24 mouse cellular contexts compared by ENCODE assay signal in genomic region chr10:23203144-23203838, GRCm38 (mm10).
DNase-seq lines count a peak whose midpoint lies in the region; ATAC-seq and TF ChIP-seq lines count a peak whose summit lies in the region.
"Had no signal": no experiment of that assay in that cellular context is flagged by ENCODE, and none has a peak within 500 bp of the region (broad histone marks: within the 10 kb centered on the region; RNA-seq: fewer than 3 reads in every experiment).

No protein-coding gene starts in this region.

- no peak for TF ChIP-seq CTCF in forebrain, postnatal 0 days (IDR thresholded peaks at IDR 0.05; ENCODE audit: low read depth)

- ATAC-seq in forebrain, embryonic 15.5 days (replicated peaks), result peak; percentile 75
- peak; percentile 71 for ATAC-seq in forebrain, postnatal 0 days
- ATAC-seq: inflammation-experienced regulatory T-cells, adult 6 months; liver, postnatal 0 days; lung, postnatal 0 days; midbrain, embryonic 15.5 days had no signal

- H3K4me3 ChIP-seq in forebrain, embryonic 15.5 days, result no peak overlapping the region
- no peak overlapping the region for H3K4me3 ChIP-seq in forebrain, embryonic 10.5 days
- H3K4me3 ChIP-seq in embryonic facial prominence, embryonic 10.5 days, result no peak overlapping the region
- H3K4me3 ChIP-seq in forebrain, postnatal 0 days (ENCODE audit: low read depth, low read length), result no peak overlapping the region
- H3K4me3 ChIP-seq: heart, embryonic 15.5 days; limb, embryonic 12.5 days; midbrain, embryonic 15.5 days had no signal

- H3K27me3 ChIP-seq in forebrain, embryonic 15.5 days, result no peaks in the 10 kb centered on the region
- no peaks in the 10 kb centered on the region for H3K27me3 ChIP-seq in forebrain, embryonic 10.5 days (ENCODE audit: poor library complexity, severe bottlenecking)
- H3K27me3 ChIP-seq in embryonic facial prominence, embryonic 10.5 days (replicated peaks; ENCODE audit: low read depth, poor library complexity, severe bottlenecking), result no peaks in the 10 kb centered on the region
- H3K27me3 ChIP-seq in forebrain, postnatal 0 days (ENCODE audit: insufficient read depth, low read length), result no peaks in the 10 kb centered on the region
- H3K27me3 ChIP-seq: heart, embryonic 15.5 days; limb, embryonic 12.5 days; midbrain, embryonic 15.5 days had no signal

- no peaks in the 10 kb centered on the region for H3K36me3 ChIP-seq in forebrain, embryonic 15.5 days
- no peaks in the 10 kb centered on the region for H3K36me3 ChIP-seq in forebrain, embryonic 10.5 days (replicated peaks)
- H3K36me3 ChIP-seq in embryonic facial prominence, embryonic 10.5 days (replicated peaks), result no peaks in the 10 kb centered on the region
- no peaks in the 10 kb centered on the region for H3K36me3 ChIP-seq in forebrain, postnatal 0 days (ENCODE audit: insufficient read depth)
- H3K36me3 ChIP-seq: heart, embryonic 15.5 days; limb, embryonic 12.5 days; midbrain, embryonic 15.5 days had no signal

- no peak overlapping the region for H3K4me2 ChIP-seq in forebrain, embryonic 15.5 days (replicated peaks)
- H3K4me2 ChIP-seq in forebrain, postnatal 0 days (ENCODE audit: low read depth), result no peak overlapping the region
- H3K4me2 ChIP-seq: heart, embryonic 15.5 days; hindbrain, embryonic 14.5 days; limb, embryonic 12.5 days; liver, embryonic 11.5 days; midbrain, embryonic 15.5 days had no signal

- H3K27ac ChIP-seq in forebrain, embryonic 15.5 days (replicated peaks), result no peak overlapping the region
- H3K27ac ChIP-seq in forebrain, embryonic 10.5 days, result no peak overlapping the region
- H3K27ac ChIP-seq in embryonic facial prominence, embryonic 10.5 days (replicated peaks), result no peak overlapping the region
- H3K27ac ChIP-seq in forebrain, postnatal 0 days (ENCODE audit: low read depth, low read length), result no peak overlapping the region
- H3K27ac ChIP-seq: heart, embryonic 15.5 days; hindbrain, embryonic 14.5 days; kidney, postnatal 0 days; limb, embryonic 12.5 days; macrophage; midbrain, embryonic 15.5 days had no signal

- H3K9me3 ChIP-seq in forebrain, embryonic 15.5 days, result no peaks in the 10 kb centered on the region
- no peaks in the 10 kb centered on the region for H3K9me3 ChIP-seq in forebrain, embryonic 10.5 days
- H3K9me3 ChIP-seq in embryonic facial prominence, embryonic 10.5 days, result no peaks in the 10 kb centered on the region
- H3K9me3 ChIP-seq in forebrain, postnatal 0 days (ENCODE audit: low read length), result no peaks in the 10 kb centered on the region
- H3K9me3 ChIP-seq: heart, embryonic 15.5 days; limb, embryonic 12.5 days; midbrain, embryonic 15.5 days had no signal

- 19% methylated on average over 10 of the region's 10 CpGs for WGBS in forebrain, embryonic 15.5 days
- 50% methylated on average over 10 of the region's 10 CpGs for WGBS in forebrain, embryonic 10.5 days
- 50% methylated on average over 10 of the region's 10 CpGs for WGBS in embryonic facial prominence, embryonic 10.5 days
- WGBS in forebrain, postnatal 0 days, result 17% methylated on average over 10 of the region's 10 CpGs

- no peak for DNase-seq in forebrain, embryonic 10.5 days (ENCODE audit: extremely low spot score, low spot score)
- DNase-seq in NIH3T3 (ENCODE audit: low read depth), result peak; percentile 77
- peak; percentile 13 for DNase-seq in embryonic facial prominence, embryonic 10.5 days (ENCODE audit: low spot score)
- DNase-seq in forebrain, postnatal 0 days, result peak; percentile 43
- DNase-seq in gastrocnemius, postnatal 25 days, result no peak
- DNase-seq in gastrocnemius, adult 18-20 months (ENCODE audit: low spot score), result no peak
- no peak for DNase-seq in heart, adult 11 months
- DNase-seq: B cell, adult 2 months; cerebellum, adult 8-10 months; heart, postnatal 4 days; kidney, adult 18-20 months; liver, postnatal 0 days; thymus, adult 18-20 months; thymus, postnatal 36 days had no signal

- no peak overlapping the region for H3K9ac ChIP-seq in forebrain, embryonic 15.5 days (replicated peaks)
- no peak overlapping the region for H3K9ac ChIP-seq in forebrain, postnatal 0 days
- H3K9ac ChIP-seq: heart, embryonic 15.5 days; hindbrain, embryonic 14.5 days; limb, embryonic 12.5 days; liver, postnatal 0 days; midbrain, embryonic 15.5 days had no signal

- H3K4me1 ChIP-seq in forebrain, embryonic 15.5 days, result peaks cover 12% of the 10 kb centered on the region
- H3K4me1 ChIP-seq in forebrain, embryonic 10.5 days, result peaks cover 17% of the 10 kb centered on the region
- H3K4me1 ChIP-seq in embryonic facial prominence, embryonic 10.5 days, result peaks cover 26% of the 10 kb centered on the region
- H3K4me1 ChIP-seq in forebrain, postnatal 0 days (ENCODE audit: insufficient read depth), result peaks cover 3% of the 10 kb centered on the region; the same call in 1 of the 2 replicates
- H3K4me1 ChIP-seq: heart, embryonic 15.5 days; midbrain, embryonic 15.5 days had no signal

Comparison
In these comparisons a context has a peak if more than half of its experiments do, and no peak if none do; other contexts are left out.
1. DNase-seq: peak in NIH3T3 (single experiment), embryonic facial prominence, embryonic 10.5 days (single experiment) and forebrain, postnatal 0 days (single experiment); none in forebrain, embryonic 10.5 days (single experiment), gastrocnemius, postnatal 25 days (single experiment), gastrocnemius, adult 18-20 months (single experiment) and heart, adult 11 months (single experiment).